Mouse (Mus musculus) megakaryocyte, embryonic 14.5 days (primary cell): ENCODE measurements around the gene Ccnd3. TPM values are rescaled to one million over a fixed set of nuclear protein-coding genes. Genes with fewer than 3 reads are reported as not detected.

Experiments used
- H3K27me3 ChIP-seq: replicated peaks from 2 replicates; pipeline ENCODE3; 2012; ENCODE audit warnings: inconsistent platforms
- H3K36me3 ChIP-seq: replicated peaks from 2 replicates; pipeline ENCODE3; 2012; ENCODE audit warnings: low read length, inconsistent platforms, mixed read lengths
- H3K4me1 ChIP-seq: 2 replicates; pipeline ENCODE4 v1.6.1; 2012; ENCODE audit warnings: inconsistent platforms
- H3K4me3 ChIP-seq: replicated peaks from 2 replicates; pipeline ENCODE3; 2012; ENCODE audit warnings: moderate library complexity, mild to moderate bottlenecking, inconsistent platforms
- H3K9me3 ChIP-seq: 2 replicates; pipeline ENCODE4 v1.6.1; 2012; ENCODE audit warnings: inconsistent platforms
- FLI1 ChIP-seq: IDR thresholded peaks from 2 replicates; pipeline ENCODE4 v1.6.1; 2012; ENCODE audit warnings: low read length, inconsistent platforms, mixed read lengths
- GATA1 ChIP-seq: IDR thresholded peaks from 3 replicates; pipeline ENCODE4 v1.6.1; 2012; ENCODE audit warnings: mixed read lengths, low read length, inconsistent platforms, borderline replicate concordance
- polyA plus RNA-seq: library from polyadenylated mRNA; stranded (reverse); fragments of >175 nt; gene quantifications from 2 replicates; pipeline ENCODE4 v1.2.3, GENCODE M21; 2012; ENCODE audit warnings: low replicate concordance; ENCODE audit not compliant: insufficient read depth

Gene Ccnd3
- polyA plus RNA-seq, 1 experiment: 1,542 TPM

GRCm38 (mm10) chr17:47475714-47476113 lies 29.1 kb upstream of the Ccnd3 start:
- TF ChIP-seq GATA1 (no peak), FLI1 (no peak)
- no peaks in the 10 kb centered on the region for H3K36me3 ChIP-seq
- H3K4me1 ChIP-seq: peaks cover 16% of the 10 kb centered on the region
- peaks cover 34% of the 10 kb centered on the region for H3K27me3 ChIP-seq
- H3K9me3 ChIP-seq: peaks cover 5% of the 10 kb centered on the region; the same call in 1 of the 2 replicates
- no peak overlapping the region for H3K4me3 ChIP-seq

- Histone ChIP-seq H3K4me1 (peaks cover 14% of the 10 kb centered on the region), H3K4me3 (no peak overlapping the region), H3K9me3 (peaks cover 5% of the 10 kb centered on the region; the same call in 1 of the 2 replicates), H3K27me3 (peaks cover 18% of the 10 kb centered on the region), H3K36me3 (no peaks in the 10 kb centered on the region)
- no peak for TF ChIP-seq FLI1
- no peak for TF ChIP-seq GATA1
Observed at GRCm38 (mm10) chr17:47479887-47480286, 25.0 kb upstream of the Ccnd3 start.

- Histone ChIP-seq H3K9me3 (no peaks in the 10 kb centered on the region), H3K4me1 (peaks cover 36% of the 10 kb centered on the region), H3K36me3 (peaks cover 8% of the 10 kb centered on the region), H3K27me3 (peaks cover 11% of the 10 kb centered on the region), H3K4me3 (no peak overlapping the region)
- TF ChIP-seq FLI1 (no peak), GATA1 (no peak)
Observed at GRCm38 (mm10) chr17:47482401-47482800, 22.4 kb upstream of the Ccnd3 start.

GRCm38 (mm10) chr17:47484241-47484921 lies 20.5 kb upstream of the Ccnd3 start:
- Histone ChIP-seq H3K36me3 (peaks cover 27% of the 10 kb centered on the region), H3K9me3 (no peaks in the 10 kb centered on the region), H3K4me1 (peaks cover 36% of the 10 kb centered on the region), H3K27me3 (peaks cover 11% of the 10 kb centered on the region), H3K4me3 (peak overlapping the region; percentile 51)
- TF ChIP-seq FLI1: no peak
- TF ChIP-seq GATA1: no peak

- TF ChIP-seq GATA1 (no peak), FLI1 (no peak)
- peak overlapping the region; percentile 51 for H3K4me3 ChIP-seq
Observed at GRCm38 (mm10) chr17:47484993-47485392, 19.9 kb upstream of the Ccnd3 start.

GRCm38 (mm10) chr17:47485791-47486190 lies 19.1 kb upstream of the Ccnd3 start:
- H3K9me3 ChIP-seq: no peaks in the 10 kb centered on the region
- H3K36me3 ChIP-seq: peaks cover 41% of the 10 kb centered on the region
- peak overlapping the region; percentile 31 for H3K4me3 ChIP-seq
- peaks cover 5% of the 10 kb centered on the region for H3K27me3 ChIP-seq
- H3K4me1 ChIP-seq: peaks cover 36% of the 10 kb centered on the region
- TF ChIP-seq FLI1 (no peak), GATA1 (no peak)

More at GRCm38 (mm10) chr17:47484993-47485392, 19.9 kb upstream of the Ccnd3 start:
- Histone ChIP-seq H3K27me3 (peaks cover 11% of the 10 kb centered on the region), H3K4me1 (peaks cover 36% of the 10 kb centered on the region), H3K9me3 (no peaks in the 10 kb centered on the region), H3K36me3 (peaks cover 33% of the 10 kb centered on the region)

GRCm38 (mm10) chr17:47490791-47491190 lies 14.1 kb upstream of the Ccnd3 start:
- Histone ChIP-seq H3K4me1 (peaks cover 34% of the 10 kb centered on the region), H3K27me3 (no peaks in the 10 kb centered on the region), H3K4me3 (no peak overlapping the region), H3K36me3 (peaks cover 88% of the 10 kb centered on the region), H3K9me3 (no peaks in the 10 kb centered on the region)
- TF ChIP-seq GATA1 (no peak), FLI1 (no peak)

- no peaks in the 10 kb centered on the region for H3K27me3 ChIP-seq
- peaks cover 23% of the 10 kb centered on the region for H3K4me1 ChIP-seq
- H3K9me3 ChIP-seq: no peaks in the 10 kb centered on the region
- H3K4me3 ChIP-seq: no peak overlapping the region
- TF ChIP-seq GATA1 (no peak), FLI1 (no peak)
- peaks cover 91% of the 10 kb centered on the region for H3K36me3 ChIP-seq
Observed at GRCm38 (mm10) chr17:47492731-47493130, 12.1 kb upstream of the Ccnd3 start.

GRCm38 (mm10) chr17:47493653-47494052 lies 11.2 kb upstream of the Ccnd3 start:
- Histone ChIP-seq H3K27me3 (no peaks in the 10 kb centered on the region), H3K9me3 (no peaks in the 10 kb centered on the region), H3K36me3 (peaks cover 91% of the 10 kb centered on the region), H3K4me3 (peak overlapping the region; percentile 19), H3K4me1 (peaks cover 23% of the 10 kb centered on the region)
- TF ChIP-seq FLI1 (no peak), GATA1 (no peak)

GRCm38 (mm10) chr17:47494132-47494531 lies 10.7 kb upstream of the Ccnd3 start:
- H3K36me3 ChIP-seq: peaks cover 91% of the 10 kb centered on the region
- TF ChIP-seq FLI1 (no peak), GATA1 (no peak)

GRCm38 (mm10) chr17:47501531-47501930 lies 3.3 kb upstream of the Ccnd3 start:
- peaks cover 45% of the 10 kb centered on the region for H3K36me3 ChIP-seq
- peak overlapping the region; percentile 93 for H3K4me3 ChIP-seq
- H3K9me3 ChIP-seq: no peaks in the 10 kb centered on the region
- no peaks in the 10 kb centered on the region for H3K27me3 ChIP-seq
- peaks cover 46% of the 10 kb centered on the region for H3K4me1 ChIP-seq
- no peak for TF ChIP-seq FLI1
- TF ChIP-seq GATA1: no peak

More at GRCm38 (mm10) chr17:47494132-47494531, 10.7 kb upstream of the Ccnd3 start:
- Histone ChIP-seq H3K27me3 (no peaks in the 10 kb centered on the region), H3K9me3 (no peaks in the 10 kb centered on the region), H3K4me3 (no peak overlapping the region), H3K4me1 (peaks cover 25% of the 10 kb centered on the region)
